Mouse (Mus musculus) lung, adult 2 months (tissue): ENCODE data around the gene Pax8.

ENCODE experiments used
- CTCF ChIP-seq: fragments of 200-500 bp; IDR thresholded peaks from 2 replicates; pipeline ENCODE4 v1.5.1; 2011; ENCODE audit warnings: mild to moderate bottlenecking, low read length, control low read depth; ENCODE audit not compliant: insufficient read depth
- POLR2A ChIP-seq: fragments of 200-500 bp; IDR thresholded peaks from 2 replicates; pipeline ENCODE4 v1.6.1; 2011; ENCODE audit warnings: low read depth, mild to moderate bottlenecking, control low read depth, low read length, borderline replicate concordance; ENCODE audit errors: extremely low read depth

DNA sequence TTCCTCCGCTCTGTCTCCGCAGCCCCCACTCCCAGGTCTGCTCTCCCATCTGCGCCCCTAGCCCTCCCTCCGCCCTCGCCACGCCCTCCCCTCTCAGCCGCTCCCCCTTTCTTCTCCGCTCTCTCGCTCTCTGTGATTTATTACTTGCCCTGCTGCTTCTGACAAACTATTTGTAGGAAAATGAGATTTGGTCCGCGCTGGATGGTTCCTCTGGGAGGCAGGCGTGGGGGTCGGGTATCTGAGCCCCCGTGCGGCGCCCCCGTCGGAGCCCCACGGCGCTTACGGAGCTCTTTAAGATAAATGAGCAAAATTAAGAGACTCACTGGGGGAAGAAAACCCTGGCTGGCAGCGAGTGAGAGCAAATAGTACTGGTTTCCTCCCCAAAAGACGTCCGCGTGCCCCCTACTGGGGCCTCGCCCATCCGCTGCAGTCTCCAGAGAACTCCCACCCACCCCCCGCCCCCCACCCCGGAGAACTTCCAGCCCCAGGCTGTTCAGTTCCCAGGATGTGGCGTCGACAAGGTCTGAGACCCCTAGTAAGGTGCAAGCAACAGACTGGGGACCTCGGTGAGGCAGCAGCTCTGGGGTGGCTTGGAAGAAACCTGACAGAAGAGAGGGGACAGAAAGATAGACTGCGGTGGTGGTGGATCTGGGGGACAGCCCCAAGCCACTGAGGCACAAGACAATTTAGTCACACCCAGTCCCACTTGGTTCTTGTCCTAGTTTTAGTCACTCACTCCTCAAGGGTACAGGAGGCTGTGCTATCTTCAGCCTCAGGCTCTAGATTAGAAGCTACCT is 46.2 kb upstream of the Pax8 start:
- no peak for TF ChIP-seq CTCF
- no peak for TF ChIP-seq POLR2A
